Mouse (Mus musculus) MEL-GATA-1-ER (cell line): ENCODE measurements around the gene Mtmr3.
A peak's percentile ranks its signal among the peaks of the same experiment; 100 is the strongest.

Experiments used
- DNase-seq: peaks from one replicate; pipeline ENCODE4 v3.0.0-alpha.2; 2012; ENCODE audit warnings: low read depth; ENCODE audit errors: extremely low read depth

The Mtmr3 gene

GRCm38 (mm10) chr11:4469091-4469490, 125.6 kb downstream of the Mtmr3 start:
- DNase-seq, result no peak

GRCm38 (mm10) chr11:4467436-4467835, 127.2 kb downstream of the Mtmr3 start:
- no peak for DNase-seq

- DNase-seq, result no peak
These were observed 128.5 kb downstream of the Mtmr3 start for GRCm38 (mm10) chr11:4466191-4466590.

- no peak for DNase-seq
These were observed 130.0 kb downstream of the Mtmr3 start for GRCm38 (mm10) chr11:4464616-4465015.

- DNase-seq, result no peak
These were observed 130.5 kb downstream of the Mtmr3 start for GRCm38 (mm10) chr11:4464186-4464585.

- DNase-seq, result no peak
These were observed 131.8 kb downstream of the Mtmr3 start for GRCm38 (mm10) chr11:4462868-4463267.

- no peak for DNase-seq
These were observed 133.5 kb downstream of the Mtmr3 start for GRCm38 (mm10) chr11:4461154-4461553.

- DNase-seq, result no peak
These were observed 134.0 kb downstream of the Mtmr3 start for GRCm38 (mm10) chr11:4460615-4461014.

GRCm38 (mm10) chr11:4454895-4455535, 139.6 kb downstream of the Mtmr3 start:
- no peak for DNase-seq

GRCm38 (mm10) chr11:4452467-4453184, 142.0 kb downstream of the Mtmr3 start:
- DNase-seq, result no peak

GRCm38 (mm10) chr11:4451116-4451515, 143.5 kb downstream of the Mtmr3 start:
- DNase-seq, result peak; percentile 21

- DNase-seq, result no peak
These were observed 148.3 kb downstream of the Mtmr3 start for GRCm38 (mm10) chr11:4446195-4446868.

- no peak for DNase-seq
These were observed 152.4 kb downstream of the Mtmr3 start for GRCm38 (mm10) chr11:4442280-4442679.

- DNase-seq, result no peak
These were observed 153.7 kb downstream of the Mtmr3 start, which contains the start of gene Hormad2 for GRCm38 (mm10) chr11:4440978-4441377. Gene Hormad2, minus strand, starts transcription at chr11:4441105.

- no peak for DNase-seq
These were observed 156.5 kb downstream of the Mtmr3 start for GRCm38 (mm10) chr11:4438211-4438610.

- DNase-seq, result no peak
These were observed 157.3 kb downstream of the Mtmr3 start for GRCm38 (mm10) chr11:4437318-4437717.

- DNase-seq, result no peak
These were observed 158.0 kb downstream of the Mtmr3 start for GRCm38 (mm10) chr11:4436631-4437030.

GRCm38 (mm10) chr11:4434461-4434860, 160.2 kb downstream of the Mtmr3 start:
- DNase-seq, result no peak
